Mouse (Mus musculus) intestine, embryonic 14.5 days (tissue): ENCODE results near the gene Sds. TPM values are rescaled to one million over a fixed set of nuclear protein-coding genes. Genes with fewer than 3 reads are reported as not detected.

Experiments used
- ATAC-seq: fragments of 200-750 bp; cut with Nextera tagmentation; replicated peaks from 2 replicates; pipeline ENCODE4 v1.8.0; 2017; ENCODE audit warnings: low read depth, moderate number of reproducible peaks, moderate TSS enrichment, moderate library complexity; ENCODE audit not compliant: low FRiP score, low TSS enrichment
- DNase-seq: peaks from one replicate; pipeline ENCODE4 v3.0.0-alpha.2; 2018; ENCODE audit warnings: low spot score
- H3K27ac ChIP-seq: fragments of 300-500 bp; sonication (generic); 2 replicates; pipeline ENCODE4 v1.5.1; 2014; ENCODE audit warnings: low read depth, mild to moderate bottlenecking, control low read depth
- H3K27me3 ChIP-seq: fragments of 300-500 bp; sonication (generic); replicated peaks from 2 replicates; pipeline ENCODE4 v1.6.1; 2014; ENCODE audit warnings: low read length, control low read depth; ENCODE audit not compliant: control insufficient read depth, insufficient read depth
- H3K36me3 ChIP-seq: fragments of 300-500 bp; sonication (generic); 2 replicates; pipeline ENCODE4 v1.6.1; 2014; ENCODE audit warnings: low read length, control low read depth; ENCODE audit not compliant: control insufficient read depth, insufficient read depth
- H3K4me1 ChIP-seq: fragments of 300-500 bp; sonication (generic); replicated peaks from 2 replicates; pipeline ENCODE4 v1.6.1; 2014; ENCODE audit warnings: low read length, control low read depth, mixed read lengths; ENCODE audit not compliant: control insufficient read depth, insufficient read depth
- H3K4me2 ChIP-seq: fragments of 300-500 bp; sonication (generic); 2 replicates; pipeline ENCODE4 v1.6.1; 2014; ENCODE audit warnings: low read length
- H3K4me3 ChIP-seq: fragments of 300-500 bp; sonication (generic); 2 replicates; pipeline ENCODE4 v1.5.1; 2014; ENCODE audit warnings: low read depth, low read length, control low read depth, mixed read lengths
- H3K9ac ChIP-seq: fragments of 300-500 bp; sonication (generic); 2 replicates; pipeline ENCODE4 v1.6.1; 2014; ENCODE audit warnings: mild to moderate bottlenecking, low read length
- H3K9me3 ChIP-seq: fragments of 300-500 bp; sonication (generic); 2 replicates; pipeline ENCODE4 v1.6.1; 2016; ENCODE audit warnings: low read length, control low read depth; ENCODE audit not compliant: control insufficient read depth
- WGBS: fragments of 180-500 bp; shearing (Covaris S2); extraction: QIAGEN DNeasy Blood & Tissue Kit; methylation state at CpG from one replicate; pipeline ENCODE4 v1.1.7; 2014; 5-methylcytosine and 5-hydroxymethylcytosine counted together
- polyA plus RNA-seq: library from polyadenylated mRNA; unstranded; fragments of >200 nt; fragmentation: Nextera tagmentation; extraction: Ambion mirVana; gene quantifications from 2 replicates; pipeline ENCODE4 v1.2.1, GENCODE M21; 2014

Gene Sds
- polyA plus RNA-seq, 1 experiment from 2014 or later, result not detected

- no peak overlapping the region for H3K4me3 ChIP-seq
- peaks cover 98% of the 10 kb centered on the region for H3K27me3 ChIP-seq
- H3K4me2 ChIP-seq, result no peak overlapping the region
- no peak overlapping the region for H3K27ac ChIP-seq
- H3K9me3 ChIP-seq, result no peaks in the 10 kb centered on the region
- ATAC-seq, result no peak
- H3K4me1 ChIP-seq, result 0 out of 2 replicates have a peak, but pooled peaks cover 3% of the 10 kb centered on the region
- DNase-seq, result no peak
- H3K36me3 ChIP-seq, result no peaks in the 10 kb centered on the region
- H3K9ac ChIP-seq, result no peak overlapping the region
- WGBS, result 3% methylated on average over 9 of the region's 9 CpGs
Observed at GRCm38 (mm10) chr5:120432486-120433015, 43.8 kb upstream of the Sds start.

GRCm38 (mm10) chr5:120433135-120433760 is 43.1 kb upstream of the Sds start:
- 0 out of 2 replicates have a peak, but pooled peaks cover 6% of the 10 kb centered on the region for H3K4me1 ChIP-seq
- peaks cover 98% of the 10 kb centered on the region for H3K27me3 ChIP-seq
- no peak overlapping the region for H3K4me2 ChIP-seq
- H3K4me3 ChIP-seq, result no peak overlapping the region
- no peak overlapping the region for H3K9ac ChIP-seq
- ATAC-seq (no peak), DNase-seq (no peak)
- H3K9me3 ChIP-seq, result no peaks in the 10 kb centered on the region
- H3K36me3 ChIP-seq, result no peaks in the 10 kb centered on the region
- H3K27ac ChIP-seq, result no peak overlapping the region
- 3% methylated on average over 13 of the region's 13 CpGs for WGBS

- WGBS, result 3% methylated on average over 21 of the region's 21 CpGs
- DNase-seq, result no peak
- Histone ChIP-seq H3K9ac (no peak overlapping the region), H3K27me3 (peaks cover 100% of the 10 kb centered on the region), H3K36me3 (no peaks in the 10 kb centered on the region), H3K27ac (no peak overlapping the region), H3K4me3 (no peak overlapping the region), H3K4me1 (0 out of 2 replicates have a peak, but pooled peaks cover 6% of the 10 kb centered on the region), H3K4me2 (no peak overlapping the region), H3K9me3 (no peaks in the 10 kb centered on the region)
- no peak for ATAC-seq
Observed at GRCm38 (mm10) chr5:120434231-120434735, 42.0 kb upstream of the Sds start.

- peaks cover 100% of the 10 kb centered on the region for H3K27me3 ChIP-seq
- H3K4me3 ChIP-seq, result no peak overlapping the region; the same call in 1 of the 2 replicates
- H3K9ac ChIP-seq, result no peak overlapping the region
- H3K4me2 ChIP-seq, result no peak overlapping the region
- DNase-seq, result peak; percentile 66
- H3K9me3 ChIP-seq, result no peaks in the 10 kb centered on the region
- no peak overlapping the region for H3K27ac ChIP-seq
- H3K4me1 ChIP-seq, result peaks cover 6% of the 10 kb centered on the region; the same call in 1 of the 2 replicates
- WGBS, result under 1% methylated on average over 44 of the region's 44 CpGs
- no peak for ATAC-seq
- no peaks in the 10 kb centered on the region for H3K36me3 ChIP-seq
Observed at GRCm38 (mm10) chr5:120435006-120435681, 41.2 kb upstream of the Sds start.

GRCm38 (mm10) chr5:120435731-120436501 is 40.4 kb upstream of the Sds start:
- H3K27me3 ChIP-seq, result peaks cover 99% of the 10 kb centered on the region
- WGBS, result under 1% methylated on average over 47 of the region's 47 CpGs
- H3K4me1 ChIP-seq, result peaks cover 6% of the 10 kb centered on the region; the same call in 1 of the 2 replicates
- H3K4me3 ChIP-seq, result peak overlapping the region; percentile 31
- no peaks in the 10 kb centered on the region for H3K36me3 ChIP-seq
- H3K9ac ChIP-seq, result no peak overlapping the region
- ATAC-seq, result no peak
- no peak overlapping the region for H3K27ac ChIP-seq
- H3K9me3 ChIP-seq, result no peaks in the 10 kb centered on the region
- no peak for DNase-seq
- peak overlapping the region; percentile 50 for H3K4me2 ChIP-seq

GRCm38 (mm10) chr5:120436885-120437495 is 39.3 kb upstream of the Sds start:
- 1% methylated on average over 18 of the region's 18 CpGs for WGBS
- DNase-seq (peak; percentile 67), ATAC-seq (no peak)
- Histone ChIP-seq H3K4me2 (no peak overlapping the region), H3K4me1 (peaks cover 3% of the 10 kb centered on the region; the same call in 1 of the 2 replicates), H3K36me3 (no peaks in the 10 kb centered on the region), H3K4me3 (no peak overlapping the region), H3K27ac (no peak overlapping the region), H3K9ac (no peak overlapping the region), H3K9me3 (no peaks in the 10 kb centered on the region), H3K27me3 (peaks cover 90% of the 10 kb centered on the region)

- H3K4me1 ChIP-seq, result peaks cover 3% of the 10 kb centered on the region; the same call in 1 of the 2 replicates
- no peaks in the 10 kb centered on the region for H3K36me3 ChIP-seq
- no peak overlapping the region for H3K4me3 ChIP-seq
- no peaks in the 10 kb centered on the region for H3K9me3 ChIP-seq
- ATAC-seq (no peak), DNase-seq (no peak)
- H3K4me2 ChIP-seq, result no peak overlapping the region
- 1% methylated on average over 17 of the region's 17 CpGs for WGBS
- H3K27me3 ChIP-seq, result peaks cover 86% of the 10 kb centered on the region
- no peak overlapping the region for H3K27ac ChIP-seq
- H3K9ac ChIP-seq, result no peak overlapping the region
Observed at GRCm38 (mm10) chr5:120437539-120437938, 38.8 kb upstream of the Sds start.

- no peaks in the 10 kb centered on the region for H3K9me3 ChIP-seq
- H3K4me3 ChIP-seq, result no peak overlapping the region
- DNase-seq (no peak), ATAC-seq (no peak)
- H3K9ac ChIP-seq, result no peak overlapping the region
- no peaks in the 10 kb centered on the region for H3K36me3 ChIP-seq
- peaks cover 3% of the 10 kb centered on the region; the same call in 1 of the 2 replicates for H3K4me1 ChIP-seq
- peaks cover 84% of the 10 kb centered on the region for H3K27me3 ChIP-seq
- H3K4me2 ChIP-seq, result no peak overlapping the region
- H3K27ac ChIP-seq, result no peak overlapping the region
- WGBS, result under 1% methylated on average over 33 of the region's 33 CpGs
Observed at GRCm38 (mm10) chr5:120437986-120438385, 38.3 kb upstream of the Sds start.
